Mouse (Mus musculus): ENCODE data around the gene Wnt7a.

DNA sequence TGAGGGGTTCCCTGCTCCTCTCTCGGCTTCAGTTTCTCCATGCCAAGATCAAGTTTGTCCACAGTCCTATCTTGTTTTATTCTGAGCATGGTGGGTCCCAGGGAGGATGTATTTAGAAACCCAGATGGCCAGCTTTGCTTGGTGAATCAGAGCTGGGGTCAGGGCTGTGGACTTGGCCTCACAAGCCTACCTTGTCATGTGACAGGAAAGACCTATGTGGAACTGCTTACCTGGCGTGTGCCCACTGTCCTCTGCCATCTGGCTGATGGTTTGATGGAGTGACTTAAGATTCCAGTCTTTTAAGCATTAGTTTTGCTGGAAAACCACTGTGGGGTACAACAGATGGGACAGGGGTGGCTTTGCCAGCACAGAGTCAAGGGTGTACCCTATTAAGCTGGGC, 48.4 kb downstream of the Wnt7a start:
- TF ChIP-seq CTCF (IDR thresholded peaks at IDR 0.05; ENCODE audit: control insufficient read depth, insufficient read depth, insufficient read length) (no peak), FOSL1 (IDR thresholded peaks at IDR 0.05; ENCODE audit: insufficient read depth, low read length, poor library complexity, severe bottlenecking) (no peak), USF1 (IDR thresholded peaks at IDR 0.05; ENCODE audit: low read depth) (no peak), MAX (IDR thresholded peaks at IDR 0.05) (no peak), MYOD1 (IDR thresholded peaks at IDR 0.05; ENCODE audit: control insufficient read depth, insufficient read length, low read depth) (no peak)

Data from C2C12 (cell line).